Mouse (Mus musculus) embryonic facial prominence, embryonic 15.5 days (tissue): ENCODE measurements around the gene Ptpn23. TPM values are rescaled to one million over a fixed set of nuclear protein-coding genes. Genes with fewer than 3 reads are reported as not detected.
A peak's percentile ranks its signal among the peaks of the same experiment; 100 is the strongest.
"Not testable (repeated sequence)": the region's sequence is repeated elsewhere in the genome, so short reads cannot be mapped to it uniquely, and the experiment has no call there.

Source experiments
- ATAC-seq: fragments of 200-750 bp; cut with Nextera tagmentation; 2 replicates; pipeline ENCODE4 v1.8.0; 2017; ENCODE audit warnings: low read depth, moderate TSS enrichment; ENCODE audit not compliant: insufficient number of reproducible peaks, low FRiP score, low TSS enrichment
- H3K27ac ChIP-seq: fragments of 300-500 bp; sonication (generic); replicated peaks from 2 replicates; pipeline ENCODE4 v1.5.1; 2015; ENCODE audit warnings: mild to moderate bottlenecking, inconsistent platforms
- H3K27me3 ChIP-seq: fragments of 300-500 bp; sonication (generic); 2 replicates; pipeline ENCODE4 v1.6.1; 2015; ENCODE audit warnings: inconsistent platforms
- H3K36me3 ChIP-seq: fragments of 300-500 bp; sonication (generic); 2 replicates; pipeline ENCODE4 v1.6.1; 2015; ENCODE audit warnings: mild to moderate bottlenecking, inconsistent platforms
- H3K4me1 ChIP-seq: fragments of 300-500 bp; sonication (generic); 2 replicates; pipeline ENCODE4 v1.6.1; 2015; ENCODE audit warnings: inconsistent platforms
- H3K4me2 ChIP-seq: fragments of 300-500 bp; sonication (generic); replicated peaks from 2 replicates; pipeline ENCODE4 v1.6.1; 2015; ENCODE audit warnings: mild to moderate bottlenecking, inconsistent platforms
- H3K4me3 ChIP-seq: fragments of 300-500 bp; sonication (generic); replicated peaks from 2 replicates; pipeline ENCODE4 v1.5.1; 2015; ENCODE audit warnings: mild to moderate bottlenecking, inconsistent platforms
- H3K9ac ChIP-seq: fragments of 300-500 bp; sonication (generic); 2 replicates; pipeline ENCODE4 v1.6.1; 2015; ENCODE audit warnings: inconsistent platforms
- H3K9me3 ChIP-seq: fragments of 300-500 bp; sonication (generic); replicated peaks from 2 replicates; pipeline ENCODE4 v1.6.1; 2016; ENCODE audit warnings: inconsistent platforms
- WGBS: fragments of 180-500 bp; shearing (Covaris S2); methylation state at CpG from one replicate; pipeline ENCODE4 v1.1.7; 2015; 5-methylcytosine and 5-hydroxymethylcytosine counted together
- polyA plus RNA-seq: library from polyadenylated mRNA; unstranded; fragments of >200 nt; fragmentation: Nextera tagmentation; extraction: Ambion mirVana; gene quantifications from 2 replicates; pipeline ENCODE4 v1.2.1, GENCODE M21; 2015

Ptpn23 gene
- polyA plus RNA-seq, 1 experiment from 2014 or later: 20.5 TPM

DNA sequence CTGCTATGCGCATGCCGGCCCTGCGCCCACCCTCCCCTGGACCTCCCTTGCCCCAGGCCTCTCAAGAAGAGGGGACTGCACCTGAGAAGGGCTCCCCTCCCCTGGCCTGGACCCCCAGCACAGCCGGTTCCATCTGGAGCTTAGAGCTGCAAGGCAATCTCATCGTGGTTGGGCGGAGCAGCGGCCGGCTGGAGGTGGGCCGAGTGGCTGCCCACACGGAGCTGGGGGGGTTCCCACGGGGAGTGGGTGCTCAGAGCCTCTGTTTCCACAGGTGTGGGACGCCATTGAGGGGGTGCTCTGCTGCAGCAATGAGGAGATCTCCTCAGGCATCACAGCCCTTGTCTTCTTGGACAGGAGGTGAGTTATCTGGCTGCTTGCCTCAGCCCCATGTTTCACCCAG, 26.7 kb downstream of the Ptpn23 start:
- Histone ChIP-seq H3K9me3 (no peaks in the 10 kb centered on the region), H3K36me3 (peaks cover 90% of the 10 kb centered on the region), H3K27me3 (no peaks in the 10 kb centered on the region), H3K4me1 (no peaks in the 10 kb centered on the region; the same call in 1 of the 2 replicates), H3K4me2 (no peak overlapping the region), H3K9ac (no peak overlapping the region), H3K27ac (no peak overlapping the region), H3K4me3 (no peak overlapping the region)
- ATAC-seq: no peak
- WGBS: 79% methylated on average over 12 of the region's 12 CpGs

DNA sequence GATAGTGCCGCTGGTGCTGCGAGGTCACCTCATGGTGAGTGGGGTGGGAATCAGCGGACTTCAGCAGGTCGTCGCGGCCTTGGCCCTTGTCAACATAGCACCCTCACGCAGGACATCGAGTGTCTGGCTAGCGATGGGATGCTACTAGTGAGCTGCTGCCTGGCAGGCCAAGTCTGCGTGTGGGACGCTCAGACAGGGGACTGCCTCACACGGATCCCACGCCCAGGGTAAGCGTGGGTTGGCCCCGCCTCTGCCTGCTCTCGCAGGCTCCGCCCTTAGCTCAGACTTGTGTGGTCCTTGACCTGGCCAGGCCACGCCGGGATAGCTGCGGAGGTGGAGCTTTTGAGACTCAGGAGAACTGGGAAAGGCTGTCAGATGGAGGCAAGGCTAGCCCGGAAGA, 27.4 kb downstream of the Ptpn23 start:
- Histone ChIP-seq H3K27me3 (no peaks in the 10 kb centered on the region), H3K36me3 (peaks cover 90% of the 10 kb centered on the region), H3K4me1 (no peaks in the 10 kb centered on the region; the same call in 1 of the 2 replicates), H3K9ac (no peak overlapping the region), H3K4me2 (no peak overlapping the region), H3K27ac (no peak overlapping the region), H3K9me3 (no peaks in the 10 kb centered on the region), H3K4me3 (no peak overlapping the region)
- WGBS: 43% methylated on average over 21 of the region's 21 CpGs
- peak; percentile 29; the same call in 1 of the 2 replicates for ATAC-seq

DNA sequence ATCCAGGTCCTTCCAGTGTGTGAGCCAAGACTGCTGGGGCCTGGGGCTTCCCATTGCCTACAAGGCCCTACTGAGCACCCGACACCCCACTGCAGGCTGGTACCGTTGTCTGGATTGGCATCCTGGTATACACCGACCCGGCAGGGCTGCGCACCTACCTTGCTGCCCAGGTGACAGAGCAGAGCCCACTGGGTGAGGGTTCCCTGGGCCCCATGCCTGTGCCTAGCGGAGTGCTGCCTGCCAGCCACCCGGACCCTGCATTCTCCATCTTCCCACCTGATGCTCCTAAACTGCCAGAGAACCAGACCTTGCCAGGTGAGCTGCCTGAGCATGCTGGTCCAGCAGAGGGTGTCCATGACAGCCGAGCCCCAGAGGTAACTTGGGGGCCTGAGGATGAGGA, 28.7 kb downstream of the Ptpn23 start:
- H3K9ac ChIP-seq: no peak overlapping the region
- ATAC-seq: no peak
- H3K27ac ChIP-seq: no peak overlapping the region
- H3K4me2 ChIP-seq: no peak overlapping the region
- H3K4me3 ChIP-seq: no peak overlapping the region
- H3K27me3 ChIP-seq: no peaks in the 10 kb centered on the region
- no peaks in the 10 kb centered on the region; the same call in 1 of the 2 replicates for H3K4me1 ChIP-seq
- H3K36me3 ChIP-seq: peaks cover 82% of the 10 kb centered on the region
- WGBS: 92% methylated on average over 8 of the region's 8 CpGs
- H3K9me3 ChIP-seq: no peaks in the 10 kb centered on the region

DNA sequence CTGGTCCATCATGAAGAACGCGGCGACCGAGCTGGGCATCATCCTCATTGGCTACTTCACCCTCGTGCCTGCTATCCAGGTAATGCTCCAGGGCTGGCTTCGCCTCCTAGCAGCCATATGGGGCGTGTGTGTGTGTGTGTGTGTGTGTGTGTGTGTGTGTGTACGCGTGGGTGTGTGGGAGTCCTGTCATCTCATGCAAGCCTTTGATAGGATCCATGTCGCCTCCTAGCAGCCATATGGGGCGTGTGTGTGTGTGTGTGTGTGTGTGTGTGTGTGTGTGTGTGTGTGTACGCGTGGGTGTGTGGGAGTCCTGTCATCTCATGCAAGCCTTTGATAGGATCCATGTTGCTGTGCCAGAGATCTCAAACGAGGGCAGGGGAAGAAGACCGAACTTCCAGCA, 30.4 kb downstream of the Ptpn23 start:
- not testable (repeated sequence) for H3K4me3 ChIP-seq, H3K27ac ChIP-seq, H3K4me1 ChIP-seq, ATAC-seq, H3K9ac ChIP-seq, H3K4me2 ChIP-seq, H3K27me3 ChIP-seq, H3K9me3 ChIP-seq
- 85% methylated on average over 15 of the region's 15 CpGs for WGBS
- peaks cover 82% of the 10 kb centered on the region for H3K36me3 ChIP-seq

DNA sequence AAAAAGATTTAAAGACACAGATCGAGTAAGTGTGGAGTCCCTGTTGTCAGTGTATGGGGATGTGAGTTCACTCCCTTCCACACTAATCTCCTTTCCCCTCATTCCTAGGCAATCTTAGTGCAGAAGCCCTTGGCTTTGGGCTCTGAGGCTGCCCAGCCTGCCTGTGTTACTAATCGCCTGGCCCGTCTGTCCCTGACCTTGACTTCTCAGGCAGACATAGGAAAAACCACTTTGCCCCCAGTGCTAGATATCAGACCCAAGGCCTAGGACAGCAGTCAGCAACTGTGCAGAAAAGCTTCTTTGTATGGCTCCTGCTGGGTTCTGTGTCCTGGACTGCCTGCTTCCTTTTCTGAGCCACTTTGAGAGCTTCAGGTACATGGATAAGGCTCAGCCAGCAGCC, 32.3 kb downstream of the Ptpn23 start:
- no peak overlapping the region for H3K4me2 ChIP-seq
- ATAC-seq: no peak
- H3K4me3 ChIP-seq: no peak overlapping the region
- H3K9me3 ChIP-seq: no peaks in the 10 kb centered on the region
- H3K27ac ChIP-seq: no peak overlapping the region
- no peak overlapping the region for H3K9ac ChIP-seq
- H3K27me3 ChIP-seq: no peaks in the 10 kb centered on the region
- no peaks in the 10 kb centered on the region; the same call in 1 of the 2 replicates for H3K4me1 ChIP-seq
- peaks cover 72% of the 10 kb centered on the region for H3K36me3 ChIP-seq
- WGBS: 94% methylated on average over 3 of the region's 3 CpGs

DNA sequence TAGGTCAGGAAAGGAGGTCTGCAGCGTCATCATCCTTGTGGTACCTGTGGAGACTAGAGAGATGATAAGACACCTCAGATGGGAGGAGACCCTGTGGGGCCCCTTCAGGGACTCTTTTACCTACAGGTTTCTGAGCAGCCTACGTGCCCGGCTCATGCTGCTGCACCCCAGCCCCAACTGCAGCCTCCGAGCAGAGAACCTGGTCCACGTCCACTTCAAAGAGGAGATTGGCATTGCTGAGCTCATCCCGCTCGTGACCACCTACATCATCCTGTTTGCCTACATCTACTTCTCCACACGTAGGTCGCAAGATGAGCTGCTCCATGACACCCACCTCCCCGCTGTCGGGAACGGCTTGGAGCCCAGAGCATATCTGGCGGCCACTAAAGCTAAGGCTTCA, 34.1 kb downstream of the Ptpn23 start:
- Histone ChIP-seq H3K9ac (no peak overlapping the region), H3K4me3 (no peak overlapping the region), H3K4me1 (no peaks in the 10 kb centered on the region), H3K4me2 (no peak overlapping the region), H3K9me3 (no peaks in the 10 kb centered on the region), H3K27ac (no peak overlapping the region), H3K36me3 (peaks cover 61% of the 10 kb centered on the region), H3K27me3 (no peaks in the 10 kb centered on the region)
- 93% methylated on average over 13 of the region's 13 CpGs for WGBS
- ATAC-seq: no peak

DNA sequence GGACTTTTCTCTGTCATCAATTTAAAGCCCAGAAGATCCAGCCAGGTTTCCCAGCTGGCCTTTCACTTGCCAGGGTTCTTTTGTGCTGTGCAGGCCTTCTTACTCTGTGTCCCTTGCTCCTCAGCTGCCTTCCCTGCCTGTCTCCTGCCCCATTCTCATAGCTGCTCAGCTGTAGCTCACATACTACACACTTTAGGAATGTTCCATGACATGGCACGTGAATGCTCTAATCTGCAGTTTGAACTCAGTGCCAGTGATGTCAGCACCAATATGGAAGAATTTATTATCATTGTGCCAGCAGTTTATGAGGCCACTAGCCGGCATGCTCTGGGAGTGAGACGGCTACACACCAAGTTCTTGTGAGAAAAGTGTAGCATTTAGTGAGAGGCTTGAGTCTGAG, 38.2 kb downstream of the Ptpn23 start:
- Histone ChIP-seq H3K9me3 (no peaks in the 10 kb centered on the region), H3K4me2 (no peak overlapping the region), H3K9ac (no peak overlapping the region), H3K4me1 (no peaks in the 10 kb centered on the region), H3K4me3 (no peak overlapping the region), H3K27me3 (no peaks in the 10 kb centered on the region), H3K27ac (no peak overlapping the region), H3K36me3 (peaks cover 30% of the 10 kb centered on the region)
- WGBS: 88% methylated on average over 3 of the region's 3 CpGs
- ATAC-seq: no peak

DNA sequence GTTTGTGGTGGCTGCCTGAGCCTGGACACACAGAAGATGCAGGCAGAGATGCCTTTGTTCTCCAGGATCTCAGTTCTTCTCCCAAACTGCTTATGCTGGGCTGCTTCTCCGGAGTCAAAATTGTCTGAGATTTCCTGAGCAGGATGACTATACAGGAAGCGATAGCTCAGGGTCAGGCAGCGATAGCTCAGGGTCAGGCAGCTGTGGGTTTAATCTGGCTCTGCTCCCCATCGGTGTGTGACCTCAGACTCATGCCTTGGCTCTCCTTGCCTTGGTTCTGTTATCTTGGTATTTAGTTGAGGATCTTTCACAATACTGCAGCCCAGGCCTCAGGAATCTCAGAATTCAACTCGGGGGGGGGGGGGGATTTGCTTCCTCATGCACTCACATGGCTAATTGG, 41.3 kb downstream of the Ptpn23 start:
- H3K9ac ChIP-seq: no peak overlapping the region
- H3K4me1 ChIP-seq: no peaks in the 10 kb centered on the region
- H3K4me2 ChIP-seq: no peak overlapping the region
- no peaks in the 10 kb centered on the region for H3K27me3 ChIP-seq
- ATAC-seq: no peak
- 41% methylated on average over 5 of the region's 5 CpGs for WGBS
- no peak overlapping the region for H3K4me3 ChIP-seq
- peaks cover 14% of the 10 kb centered on the region; the same call in 1 of the 2 replicates for H3K36me3 ChIP-seq
- H3K9me3 ChIP-seq: no peaks in the 10 kb centered on the region
- H3K27ac ChIP-seq: no peak overlapping the region

DNA sequence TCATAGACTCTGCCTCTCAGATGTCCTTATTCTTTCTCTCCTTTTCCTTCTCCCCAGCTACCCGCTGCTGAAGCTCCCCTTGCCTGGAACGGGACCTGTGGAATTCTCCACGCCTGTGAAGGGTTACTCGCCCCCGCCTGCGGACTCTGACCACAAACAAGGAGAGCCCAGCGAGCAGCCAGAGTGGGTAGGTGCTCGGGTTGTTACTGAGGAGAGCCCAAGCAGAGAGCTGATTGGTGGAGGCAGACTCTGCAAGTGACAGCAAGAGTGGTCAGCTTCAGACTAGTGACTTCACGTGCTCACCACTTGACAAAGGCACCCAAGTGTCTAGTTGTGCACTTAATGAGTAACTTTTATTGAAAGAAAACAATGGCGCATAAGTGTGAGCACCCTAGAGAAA, 45.7 kb downstream of the Ptpn23 start:
- no peak for ATAC-seq
- H3K4me2 ChIP-seq: no peak overlapping the region
- no peaks in the 10 kb centered on the region for H3K27me3 ChIP-seq
- no peaks in the 10 kb centered on the region for H3K4me1 ChIP-seq
- peaks cover 11% of the 10 kb centered on the region; the same call in 1 of the 2 replicates for H3K36me3 ChIP-seq
- H3K9ac ChIP-seq: no peak overlapping the region
- H3K27ac ChIP-seq: no peak overlapping the region
- H3K9me3 ChIP-seq: no peaks in the 10 kb centered on the region
- H3K4me3 ChIP-seq: no peak overlapping the region
- WGBS: 75% methylated on average over 10 of the region's 10 CpGs

DNA sequence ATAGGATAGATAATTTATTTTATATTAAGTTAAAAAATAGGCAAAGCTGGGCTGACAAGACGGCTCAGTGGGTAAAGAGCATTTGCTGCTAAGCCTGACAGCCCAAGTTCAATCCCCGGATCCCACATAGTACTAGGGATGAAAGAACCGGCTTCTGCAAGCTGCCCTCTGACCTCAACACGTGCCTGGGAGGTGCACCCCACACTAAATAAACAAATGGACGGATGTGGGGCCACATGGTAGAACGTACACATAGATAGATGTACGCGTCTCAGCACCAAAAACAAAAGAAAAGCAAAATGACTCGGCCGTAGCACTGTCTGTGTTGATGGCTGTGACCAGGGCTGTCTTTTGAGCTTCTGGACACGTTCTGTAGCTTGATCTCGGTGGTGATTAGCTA, 46.7 kb downstream of the Ptpn23 start:
- Histone ChIP-seq H3K4me3 (no peak overlapping the region), H3K27ac (no peak overlapping the region), H3K4me1 (no peaks in the 10 kb centered on the region), H3K4me2 (no peak overlapping the region), H3K9me3 (no peaks in the 10 kb centered on the region), H3K9ac (no peak overlapping the region), H3K27me3 (no peaks in the 10 kb centered on the region), H3K36me3 (peaks cover 11% of the 10 kb centered on the region; the same call in 1 of the 2 replicates)
- 73% methylated on average over 12 of the region's 12 CpGs for WGBS
- no peak for ATAC-seq

DNA sequence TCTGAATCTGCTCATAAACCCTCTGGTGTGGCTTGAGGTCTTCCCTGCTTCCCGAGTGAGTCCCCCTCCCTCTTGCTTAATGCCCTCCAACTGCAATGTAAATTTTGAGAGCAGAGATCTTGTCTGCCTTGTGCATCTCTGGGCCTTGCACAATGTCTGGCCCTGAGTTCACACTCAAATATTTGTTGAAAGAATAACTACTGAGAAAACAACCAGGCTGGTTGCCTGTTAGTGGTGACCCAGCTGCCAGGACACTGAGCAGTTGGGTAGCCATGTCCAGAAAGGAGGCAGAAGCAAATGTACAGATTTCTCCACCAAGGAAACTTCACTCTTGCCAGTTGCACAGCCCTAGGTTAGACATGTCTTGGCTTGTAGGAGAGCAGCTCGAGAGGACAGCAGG, 49.7 kb downstream of the Ptpn23 start:
- no peak for ATAC-seq

DNA sequence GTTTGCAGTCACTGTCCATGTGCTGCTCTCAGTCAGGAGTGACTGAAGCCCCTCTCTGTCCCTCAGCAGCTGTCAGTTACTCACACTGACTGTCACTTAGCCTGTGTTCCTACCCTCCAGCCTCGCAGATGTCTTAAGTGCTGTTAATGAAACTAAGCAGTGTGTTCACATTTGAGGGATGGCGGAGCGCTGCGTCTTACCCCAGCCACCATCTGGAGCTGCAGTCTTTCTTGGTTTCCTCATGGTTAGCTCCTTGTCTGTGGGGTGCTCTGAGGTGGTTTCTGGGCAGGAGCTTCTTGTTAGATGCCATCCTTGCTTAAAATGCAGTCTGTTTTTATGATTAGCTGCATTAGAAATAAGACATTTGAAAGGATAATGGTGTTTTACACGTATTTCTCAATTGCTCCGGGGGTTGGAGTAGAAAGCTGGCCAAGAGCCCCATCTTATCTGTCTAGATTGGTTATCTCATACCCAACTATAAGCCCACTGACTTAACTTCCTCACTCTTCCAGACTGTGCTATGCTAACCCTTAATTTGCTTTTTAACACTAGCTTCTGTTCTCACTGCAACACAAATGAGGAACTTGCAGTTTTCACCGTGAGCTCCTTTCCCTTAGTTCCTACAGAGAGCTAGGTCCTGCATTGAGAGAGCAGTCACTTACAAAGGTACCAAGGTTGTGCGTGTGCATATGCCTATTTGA, 55.9 kb downstream of the Ptpn23 start:
- WGBS: 78% methylated on average over 8 of the region's 8 CpGs
- ATAC-seq: no peak

More for the DNA sequence above, 49.7 kb downstream of the Ptpn23 start:
- Histone ChIP-seq H3K4me3 (no peak overlapping the region), H3K36me3 (peaks cover 32% of the 10 kb centered on the region), H3K4me2 (no peak overlapping the region), H3K9ac (no peak overlapping the region), H3K27ac (no peak overlapping the region), H3K27me3 (no peaks in the 10 kb centered on the region), H3K9me3 (no peaks in the 10 kb centered on the region), H3K4me1 (no peaks in the 10 kb centered on the region)
- WGBS: 61% methylated on average over 2 of the region's 2 CpGs

More for the DNA sequence above, 55.9 kb downstream of the Ptpn23 start:
- H3K4me1 ChIP-seq: peaks cover 17% of the 10 kb centered on the region
- no peaks in the 10 kb centered on the region for H3K9me3 ChIP-seq
- peaks cover 21% of the 10 kb centered on the region for H3K36me3 ChIP-seq
- no peak overlapping the region for H3K9ac ChIP-seq
- no peak overlapping the region for H3K4me3 ChIP-seq
- no peak overlapping the region for H3K4me2 ChIP-seq
- no peak overlapping the region for H3K27ac ChIP-seq
- no peaks in the 10 kb centered on the region for H3K27me3 ChIP-seq
